Mouse (Mus musculus): ENCODE results near the gene Vps53. TPM values are rescaled to one million over a fixed set of nuclear protein-coding genes. Genes with fewer than 3 reads are reported as not detected.
A peak's percentile ranks its signal among the peaks of the same experiment; 100 is the strongest.

The Vps53 gene
- polyA plus RNA-seq, 1 experiment from 2014 or later, result 63.8 TPM

- no peak overlapping the region for H3K27ac ChIP-seq (ENCODE audit: low read depth, low read length)
Observed at GRCm38 (mm10) chr11:76154200-76154599, 25.2 kb downstream of the Vps53 start.

GRCm38 (mm10) chr11:76153236-76153951, 26.1 kb downstream of the Vps53 start:
- no peak overlapping the region for H3K27ac ChIP-seq (ENCODE audit: low read depth, low read length)
- no peak overlapping the region for H3K4me3 ChIP-seq (ENCODE audit: low read depth, low read length)
- no peaks in the 10 kb centered on the region for H3K27me3 ChIP-seq (replicated peaks; ENCODE audit: control insufficient read depth, insufficient read depth, low read length)
- H3K4me2 ChIP-seq (ENCODE audit: low read length), result no peak overlapping the region
- H3K9me3 ChIP-seq (replicated peaks; ENCODE audit: control insufficient read depth, low read length), result no peaks in the 10 kb centered on the region
- 94% methylated on average over 5 of the region's 5 CpGs for WGBS
- DNase-seq (ENCODE audit: low spot score) (no peak), ATAC-seq (no peak)
- peaks cover 6% of the 10 kb centered on the region for H3K4me1 ChIP-seq (ENCODE audit: control insufficient read depth, insufficient read depth, low read length)
- H3K36me3 ChIP-seq (ENCODE audit: control insufficient read depth, insufficient read depth, low read length), result peaks cover 17% of the 10 kb centered on the region; the same call in 1 of the 2 replicates
- H3K9ac ChIP-seq (ENCODE audit: low read length), result no peak overlapping the region

More at GRCm38 (mm10) chr11:76154200-76154599, 25.2 kb downstream of the Vps53 start:
- no peak overlapping the region for H3K4me2 ChIP-seq (ENCODE audit: low read length)
- 94% methylated on average over 2 of the region's 2 CpGs for WGBS
- no peak overlapping the region for H3K9ac ChIP-seq (ENCODE audit: low read length)
- H3K4me3 ChIP-seq (ENCODE audit: low read depth, low read length), result no peak overlapping the region
- no peaks in the 10 kb centered on the region for H3K27me3 ChIP-seq (replicated peaks; ENCODE audit: control insufficient read depth, insufficient read depth, low read length)
- no peak for DNase-seq (ENCODE audit: low spot score)
- no peak for ATAC-seq
- peaks cover 3% of the 10 kb centered on the region for H3K4me1 ChIP-seq (ENCODE audit: control insufficient read depth, insufficient read depth, low read length)
- H3K36me3 ChIP-seq (ENCODE audit: control insufficient read depth, insufficient read depth, low read length), result peaks cover 22% of the 10 kb centered on the region; the same call in 1 of the 2 replicates
- no peaks in the 10 kb centered on the region for H3K9me3 ChIP-seq (replicated peaks; ENCODE audit: control insufficient read depth, low read length)

GRCm38 (mm10) chr11:76150980-76151379, 28.5 kb downstream of the Vps53 start:
- Histone ChIP-seq H3K4me1 (ENCODE audit: control insufficient read depth, insufficient read depth, low read length) (peaks cover 6% of the 10 kb centered on the region), H3K36me3 (ENCODE audit: control insufficient read depth, insufficient read depth, low read length) (peaks cover 10% of the 10 kb centered on the region; the same call in 1 of the 2 replicates), H3K27ac (ENCODE audit: low read depth, low read length) (no peak overlapping the region), H3K4me3 (ENCODE audit: low read depth, low read length) (no peak overlapping the region), H3K9ac (ENCODE audit: low read length) (no peak overlapping the region), H3K4me2 (ENCODE audit: low read length) (no peak overlapping the region), H3K9me3 (replicated peaks; ENCODE audit: control insufficient read depth, low read length) (no peaks in the 10 kb centered on the region), H3K27me3 (replicated peaks; ENCODE audit: control insufficient read depth, insufficient read depth, low read length) (no peaks in the 10 kb centered on the region)
- ATAC-seq, result no peak
- no peak for DNase-seq (ENCODE audit: low spot score)
- 64% methylated on average over 4 of the region's 4 CpGs for WGBS

GRCm38 (mm10) chr11:76148055-76149008, 31.1 kb downstream of the Vps53 start:
- WGBS, result 59% methylated on average over 8 of the region's 8 CpGs
- Histone ChIP-seq H3K27me3 (replicated peaks; ENCODE audit: control insufficient read depth, insufficient read depth, low read length) (no peaks in the 10 kb centered on the region), H3K9ac (ENCODE audit: low read length) (no peak overlapping the region), H3K9me3 (replicated peaks; ENCODE audit: control insufficient read depth, low read length) (no peaks in the 10 kb centered on the region), H3K4me2 (ENCODE audit: low read length) (no peak overlapping the region), H3K4me3 (ENCODE audit: low read depth, low read length) (no peak overlapping the region), H3K4me1 (ENCODE audit: control insufficient read depth, insufficient read depth, low read length) (peaks cover 6% of the 10 kb centered on the region), H3K27ac (ENCODE audit: low read depth, low read length) (0 out of 2 replicates have a peak overlapping the region, but pooled peaks have one; percentile 6), H3K36me3 (ENCODE audit: control insufficient read depth, insufficient read depth, low read length) (0 out of 2 replicates have a peak, but pooled peaks cover 2% of the 10 kb centered on the region)
- DNase-seq (ENCODE audit: low spot score) (peak; percentile 70), ATAC-seq (no peak)

GRCm38 (mm10) chr11:76146187-76147010, 33.0 kb downstream of the Vps53 start:
- 0 out of 2 replicates have a peak, but pooled peaks cover 2% of the 10 kb centered on the region for H3K36me3 ChIP-seq (ENCODE audit: control insufficient read depth, insufficient read depth, low read length)
- no peak overlapping the region for H3K4me2 ChIP-seq (ENCODE audit: low read length)
- no peak overlapping the region for H3K27ac ChIP-seq (ENCODE audit: low read depth, low read length)
- peaks cover 6% of the 10 kb centered on the region for H3K4me1 ChIP-seq (ENCODE audit: control insufficient read depth, insufficient read depth, low read length)
- no peak overlapping the region for H3K4me3 ChIP-seq (ENCODE audit: low read depth, low read length)
- no peak overlapping the region for H3K9ac ChIP-seq (ENCODE audit: low read length)
- DNase-seq (ENCODE audit: low spot score) (no peak), ATAC-seq (no peak)
- H3K9me3 ChIP-seq (replicated peaks; ENCODE audit: control insufficient read depth, low read length), result no peaks in the 10 kb centered on the region
- 93% methylated on average over 8 of the region's 8 CpGs for WGBS
- H3K27me3 ChIP-seq (replicated peaks; ENCODE audit: control insufficient read depth, insufficient read depth, low read length), result no peaks in the 10 kb centered on the region

- H3K9ac ChIP-seq (ENCODE audit: low read length), result no peak overlapping the region
- peaks cover 6% of the 10 kb centered on the region for H3K4me1 ChIP-seq (ENCODE audit: control insufficient read depth, insufficient read depth, low read length)
- DNase-seq (ENCODE audit: low spot score), result no peak
- no peaks in the 10 kb centered on the region for H3K27me3 ChIP-seq (replicated peaks; ENCODE audit: control insufficient read depth, insufficient read depth, low read length)
- no peak overlapping the region for H3K4me3 ChIP-seq (ENCODE audit: low read depth, low read length)
- 95% methylated on average over 1 of the region's 1 CpGs for WGBS
- no peak overlapping the region for H3K4me2 ChIP-seq (ENCODE audit: low read length)
- no peak for ATAC-seq
- 0 out of 2 replicates have a peak, but pooled peaks cover 2% of the 10 kb centered on the region for H3K36me3 ChIP-seq (ENCODE audit: control insufficient read depth, insufficient read depth, low read length)
- H3K27ac ChIP-seq (ENCODE audit: low read depth, low read length), result no peak overlapping the region
- no peaks in the 10 kb centered on the region for H3K9me3 ChIP-seq (replicated peaks; ENCODE audit: control insufficient read depth, low read length)
Observed at GRCm38 (mm10) chr11:76145169-76145568, 34.3 kb downstream of the Vps53 start.

GRCm38 (mm10) chr11:76144386-76144785, 35.1 kb downstream of the Vps53 start:
- DNase-seq (ENCODE audit: low spot score), result no peak
- Histone ChIP-seq H3K27ac (ENCODE audit: low read depth, low read length) (no peak overlapping the region), H3K4me1 (ENCODE audit: control insufficient read depth, insufficient read depth, low read length) (peaks cover 5% of the 10 kb centered on the region), H3K36me3 (ENCODE audit: control insufficient read depth, insufficient read depth, low read length) (0 out of 2 replicates have a peak, but pooled peaks cover 2% of the 10 kb centered on the region), H3K27me3 (replicated peaks; ENCODE audit: control insufficient read depth, insufficient read depth, low read length) (no peaks in the 10 kb centered on the region), H3K9me3 (replicated peaks; ENCODE audit: control insufficient read depth, low read length) (no peaks in the 10 kb centered on the region), H3K4me3 (ENCODE audit: low read depth, low read length) (no peak overlapping the region), H3K4me2 (ENCODE audit: low read length) (no peak overlapping the region), H3K9ac (ENCODE audit: low read length) (no peak overlapping the region)
- WGBS, result 96% methylated on average over 8 of the region's 8 CpGs
- ATAC-seq, result no peak

GRCm38 (mm10) chr11:76137996-76138395, 41.5 kb downstream of the Vps53 start:
- ATAC-seq (no peak), DNase-seq (ENCODE audit: low spot score) (no peak)
- no peaks in the 10 kb centered on the region for H3K27me3 ChIP-seq (replicated peaks; ENCODE audit: control insufficient read depth, insufficient read depth, low read length)
- no peak overlapping the region for H3K27ac ChIP-seq (ENCODE audit: low read depth, low read length)
- 84% methylated on average over 3 of the region's 3 CpGs for WGBS
- H3K4me3 ChIP-seq (ENCODE audit: low read depth, low read length), result no peak overlapping the region
- no peak overlapping the region for H3K9ac ChIP-seq (ENCODE audit: low read length)
- H3K4me2 ChIP-seq (ENCODE audit: low read length), result no peak overlapping the region
- H3K9me3 ChIP-seq (replicated peaks; ENCODE audit: control insufficient read depth, low read length), result no peaks in the 10 kb centered on the region
- H3K4me1 ChIP-seq (ENCODE audit: control insufficient read depth, insufficient read depth, low read length), result no peaks in the 10 kb centered on the region
- peaks cover 37% of the 10 kb centered on the region for H3K36me3 ChIP-seq (ENCODE audit: control insufficient read depth, insufficient read depth, low read length)

All from forebrain, embryonic 14.5 days (tissue).